Mouse (Mus musculus) ES-E14 (cell line): Measurements from ENCODE around the gene Apba2. TPM values are rescaled to one million over a fixed set of nuclear protein-coding genes. Genes with fewer than 3 reads are reported as not detected.

Source experiments
- DNase-seq: peaks from one replicate; pipeline ENCODE4 v3.0.0-alpha.2; 2013; ENCODE audit warnings: low read depth, low spot score
- H3K27ac ChIP-seq: 2 replicates; pipeline ENCODE4 v1.5.1; 2012; ENCODE audit warnings: low read depth, mild to moderate bottlenecking, low read length, moderate library complexity, mixed read lengths; ENCODE audit not compliant: poor library complexity, insufficient read depth, severe bottlenecking
- H3K36me3 ChIP-seq: 2 replicates; pipeline ENCODE4 v1.6.1; 2012; ENCODE audit warnings: mild to moderate bottlenecking, low read length, moderate library complexity, mixed read lengths; ENCODE audit not compliant: control insufficient read depth, poor library complexity, insufficient read depth, severe bottlenecking
- H3K4me1 ChIP-seq, 2 experiments: fragments of 150-350 bp in 1 of 2; sonication (generic) in 1 of 2; 2 replicates each; pipeline ENCODE4 v1.6.1; 2012; ENCODE audit warnings: low read length in 2 of 2, mild to moderate bottlenecking in 1 of 2, mixed read lengths in 1 of 2; ENCODE audit not compliant: control insufficient read depth in 2 of 2, insufficient read depth in 2 of 2, poor library complexity in 1 of 2
- H3K4me3 ChIP-seq, 2 experiments: fragments of 150-350 bp in 1 of 2; sonication (generic) in 1 of 2; 2 replicates each; pipeline ENCODE4 v1.5.1; 2012; ENCODE audit warnings: low read length in 2 of 2, low read depth in 1 of 2, mild to moderate bottlenecking in 1 of 2, mixed read lengths in 1 of 2; ENCODE audit not compliant: insufficient read depth in 1 of 2, poor library complexity in 1 of 2, severe bottlenecking in 1 of 2
- H3K9ac ChIP-seq: 2 replicates; pipeline ENCODE4 v1.6.1; 2012; ENCODE audit warnings: low read depth, mild to moderate bottlenecking, low read length, mixed read lengths; ENCODE audit not compliant: poor library complexity, insufficient read depth, severe bottlenecking
- H3K9me3 ChIP-seq: fragments of 150-350 bp; sonication (generic); 2 replicates; pipeline ENCODE4 v1.6.1; 2012; ENCODE audit warnings: low read depth, mild to moderate bottlenecking, low read length; ENCODE audit not compliant: control insufficient read depth, insufficient read depth
- CHD2 ChIP-seq: IDR thresholded peaks from 2 replicates; pipeline ENCODE4 v1.6.1; 2014; ENCODE audit warnings: mild to moderate bottlenecking, low read depth, low read length, inconsistent platforms
- HCFC1 ChIP-seq: IDR thresholded peaks from 2 replicates; pipeline ENCODE4 v1.6.1; 2012; ENCODE audit warnings: low read length, inconsistent platforms, borderline replicate concordance; ENCODE audit not compliant: insufficient read depth
- MAFK ChIP-seq: IDR thresholded peaks from 2 replicates; pipeline ENCODE4 v1.6.1; 2014; ENCODE audit warnings: mild to moderate bottlenecking, low read depth, low read length, inconsistent platforms; ENCODE audit not compliant: insufficient read depth
- ZC3H11A ChIP-seq: IDR thresholded peaks from 2 replicates; pipeline ENCODE4 v1.6.1; 2012; ENCODE audit warnings: low read depth, mild to moderate bottlenecking, inconsistent platforms, low read length, borderline replicate concordance
- ZNF384 ChIP-seq: IDR thresholded peaks from 2 replicates; pipeline ENCODE4 v1.6.1; 2012; ENCODE audit warnings: low read depth, low read length, inconsistent platforms
- in situ Hi-C, 2 experiments: fragments of 600-800 bp; cut with MboI; formaldehyde crosslinking; loops; one replicate each; pipeline ENCODE4 v1.15.1; 2025; ENCODE audit warnings: low sequenced_read_pairs in 2 of 2, inconsistent platforms in 1 of 2; ENCODE audit not compliant: unreplicated experiment in 2 of 2
- total RNA-seq: library from RNA; depleted of rRNA; stranded (reverse); fragments of 300-350 nt; gene quantifications from 2 replicates; pipeline ENCODE4 v1.2.3, GENCODE M21; 2012

Apba2 gene
- total RNA-seq, 1 experiment = 1.7 TPM

DNA sequence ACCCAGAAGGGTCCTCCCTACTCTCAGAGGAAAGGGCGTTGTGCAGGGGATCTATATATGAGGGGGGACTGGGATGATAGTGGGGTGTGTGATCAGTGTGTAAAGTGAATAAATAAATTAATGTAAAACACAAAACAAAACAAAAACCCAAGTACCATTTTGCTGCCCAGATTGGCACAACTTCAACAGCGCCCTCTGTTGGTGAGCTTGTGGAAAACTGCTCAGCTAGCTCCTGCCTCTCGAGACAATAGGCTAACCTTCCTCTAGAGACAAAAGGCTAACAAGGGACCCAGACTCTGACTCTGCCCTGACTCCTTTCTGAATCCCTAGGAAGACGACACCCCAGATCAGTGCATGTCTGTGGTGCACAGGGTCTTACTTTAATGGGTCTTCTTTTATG is 109.4 kb downstream of the Apba2 start:
- in situ Hi-C loops = no loop called here
- TF ChIP-seq CHD2 = no peak
- TF ChIP-seq ZNF384 = no peak
- TF ChIP-seq MAFK = no peak
- TF ChIP-seq ZC3H11A = no peak
- TF ChIP-seq HCFC1 = no peak
- Histone ChIP-seq H3K4me1 (no peaks in the 10 kb centered on the region), H3K27ac (no peak overlapping the region), H3K9ac (no peak overlapping the region), H3K9me3 (no peaks in the 10 kb centered on the region), H3K4me3 (no peak overlapping the region), H3K36me3 (no peaks in the 10 kb centered on the region)
- peak; percentile 31 for DNase-seq

DNA sequence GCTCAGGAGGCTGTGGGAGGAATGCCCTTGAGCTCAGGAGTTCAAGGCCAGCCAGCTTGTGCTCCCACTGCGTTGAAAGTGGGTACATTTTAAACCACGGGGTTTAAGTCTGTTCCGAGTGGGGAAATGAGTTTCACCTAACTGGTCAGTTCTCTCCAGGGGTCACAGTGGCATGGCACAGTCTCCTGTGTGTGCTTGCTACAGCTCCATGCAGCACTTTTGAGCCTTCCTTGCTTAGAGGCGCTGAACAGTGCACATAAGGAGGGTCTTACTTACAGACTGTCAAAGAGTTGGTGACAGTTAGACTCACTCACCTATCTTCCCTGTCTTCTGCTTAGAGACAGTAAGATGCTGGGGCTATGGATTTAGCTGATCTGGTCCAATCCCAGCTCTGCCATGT is 117.8 kb downstream of the Apba2 start:
- no peak overlapping the region for H3K4me3 ChIP-seq
- no peak for DNase-seq
- TF ChIP-seq HCFC1 = no peak
- no peak for TF ChIP-seq CHD2
- TF ChIP-seq ZC3H11A = no peak
- no peak for TF ChIP-seq MAFK
- no peak for TF ChIP-seq ZNF384
- no peaks in the 10 kb centered on the region for H3K9me3 ChIP-seq
- H3K27ac ChIP-seq = no peak overlapping the region
- no peaks in the 10 kb centered on the region for H3K4me1 ChIP-seq
- no peak overlapping the region for H3K9ac ChIP-seq
- no peaks in the 10 kb centered on the region for H3K36me3 ChIP-seq
- in situ Hi-C loops = no loop called here

DNA sequence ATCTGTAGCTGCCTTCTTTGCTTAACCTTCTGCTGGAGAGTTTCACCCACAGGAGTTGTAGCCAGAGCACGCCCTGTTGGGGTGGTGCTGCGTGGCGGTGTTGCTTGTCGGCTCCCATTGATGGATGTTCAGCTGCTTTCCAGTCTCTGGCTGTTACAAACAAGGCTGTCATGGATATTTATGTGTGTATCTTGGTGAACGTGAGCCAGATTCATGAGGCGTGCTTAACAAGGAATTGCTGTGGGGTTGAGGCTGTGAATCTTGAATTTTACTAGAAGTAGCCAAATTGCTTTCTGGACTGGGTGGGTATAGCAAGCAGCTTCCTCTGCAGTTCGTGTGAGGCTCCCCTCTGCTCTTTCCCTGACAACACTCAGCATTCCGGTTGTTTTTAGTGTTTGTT is 125.0 kb downstream of the Apba2 start:
- H3K4me1 ChIP-seq = no peaks in the 10 kb centered on the region
- no peak overlapping the region for H3K27ac ChIP-seq
- no peak for DNase-seq
- H3K36me3 ChIP-seq = no peaks in the 10 kb centered on the region
- no peak overlapping the region for H3K4me3 ChIP-seq
- TF ChIP-seq CHD2 (no peak), HCFC1 (no peak), ZNF384 (no peak), ZC3H11A (no peak), MAFK (no peak)
- H3K9ac ChIP-seq = no peak overlapping the region
- in situ Hi-C loops = no loop called here
- H3K9me3 ChIP-seq = no peaks in the 10 kb centered on the region

GRCm38 (mm10) chr7:64627972-64628655 is 126.6 kb downstream of the Apba2 start:
- Histone ChIP-seq H3K36me3 (no peaks in the 10 kb centered on the region), H3K9ac (no peak overlapping the region), H3K4me1 (no peaks in the 10 kb centered on the region), H3K27ac (no peak overlapping the region), H3K4me3 (no peak overlapping the region), H3K9me3 (no peaks in the 10 kb centered on the region)
- in situ Hi-C loops = no loop called here
- no peak for DNase-seq
- TF ChIP-seq ZC3H11A = no peak
- no peak for TF ChIP-seq CHD2
- no peak for TF ChIP-seq ZNF384
- no peak for TF ChIP-seq HCFC1
- TF ChIP-seq MAFK = no peak

- TF ChIP-seq ZNF384 (no peak), MAFK (no peak), HCFC1 (no peak), CHD2 (no peak), ZC3H11A (no peak)
- in situ Hi-C loops = no loop called here
- no peak for DNase-seq
- H3K9me3 ChIP-seq = no peaks in the 10 kb centered on the region
- H3K4me1 ChIP-seq = no peaks in the 10 kb centered on the region
- no peak overlapping the region for H3K9ac ChIP-seq
- H3K4me3 ChIP-seq = no peak overlapping the region
- no peaks in the 10 kb centered on the region for H3K36me3 ChIP-seq
- no peak overlapping the region for H3K27ac ChIP-seq
These were observed 129.2 kb downstream of the Apba2 start for GRCm38 (mm10) chr7:64630697-64631096.
